Mouse (Mus musculus) cortical plate, adult 2 months (tissue): ENCODE data around the gene Ankrd44. TPM values are rescaled to one million over a fixed set of nuclear protein-coding genes. Genes with fewer than 3 reads are reported as not detected.
A peak's percentile ranks its signal among the peaks of the same experiment; 100 is the strongest.

Experiments
- H3K27ac ChIP-seq: fragments of 200-500 bp; 2 replicates; pipeline ENCODE4 v1.5.1; 2012; ENCODE audit warnings: low read length, control low read depth, inconsistent platforms; ENCODE audit not compliant: insufficient read depth
- H3K4me1 ChIP-seq: fragments of 200-500 bp; 2 replicates; pipeline ENCODE4 v1.6.1; 2011; ENCODE audit warnings: low read length; ENCODE audit not compliant: control insufficient read depth, insufficient read depth
- H3K4me3 ChIP-seq: fragments of 200-500 bp; 2 replicates; pipeline ENCODE4 v1.5.1; 2011; ENCODE audit warnings: mild to moderate bottlenecking, low read length, control low read depth; ENCODE audit not compliant: insufficient read depth
- CTCF ChIP-seq: fragments of 200-500 bp; IDR thresholded peaks from 2 replicates; pipeline ENCODE4 v1.5.1; 2011; ENCODE audit warnings: mild to moderate bottlenecking, control low read depth, low read length; ENCODE audit not compliant: insufficient read depth; ENCODE audit errors: extremely low read depth
- POLR2A ChIP-seq: fragments of 200-500 bp; IDR thresholded peaks from 2 replicates; pipeline ENCODE4 v1.6.1; 2011; ENCODE audit warnings: mild to moderate bottlenecking, low read length, control low read depth; ENCODE audit not compliant: insufficient read depth; ENCODE audit errors: extremely low read depth
- polyA plus RNA-seq: library from polyadenylated mRNA; depleted of rRNA; stranded (reverse); fragments of >200 nt; gene quantifications from 2 replicates; pipeline ENCODE4 v1.2.3, GENCODE M21; 2012

Ankrd44 gene
- polyA plus RNA-seq, 1 experiment, result 18.3 TPM

GRCm38 (mm10) chr1:54935466-54935865 is 9.3 kb upstream of the Ankrd44 start:
- no peak overlapping the region for H3K4me3 ChIP-seq
- no peak overlapping the region for H3K27ac ChIP-seq
- no peak for TF ChIP-seq CTCF
- no peak for TF ChIP-seq POLR2A
- H3K4me1 ChIP-seq, result no peaks in the 10 kb centered on the region

GRCm38 (mm10) chr1:54934911-54935310 is 8.7 kb upstream of the Ankrd44 start:
- no peak for TF ChIP-seq POLR2A
- TF ChIP-seq CTCF, result no peak
- H3K27ac ChIP-seq, result no peak overlapping the region
- no peaks in the 10 kb centered on the region for H3K4me1 ChIP-seq
- no peak overlapping the region for H3K4me3 ChIP-seq

GRCm38 (mm10) chr1:54933646-54934045 is 7.5 kb upstream of the Ankrd44 start:
- no peaks in the 10 kb centered on the region for H3K4me1 ChIP-seq
- TF ChIP-seq CTCF (no peak), POLR2A (no peak)
- H3K4me3 ChIP-seq, result no peak overlapping the region
- H3K27ac ChIP-seq, result no peak overlapping the region

- Histone ChIP-seq H3K4me1 (no peaks in the 10 kb centered on the region), H3K27ac (no peak overlapping the region), H3K4me3 (no peak overlapping the region)
- TF ChIP-seq CTCF (no peak), POLR2A (no peak)
Measured at GRCm38 (mm10) chr1:54932456-54933115, 6.4 kb upstream of the Ankrd44 start.

GRCm38 (mm10) chr1:54931231-54931630 is 5.0 kb upstream of the Ankrd44 start:
- H3K4me1 ChIP-seq, result peaks cover 2% of the 10 kb centered on the region; the same call in 1 of the 2 replicates
- TF ChIP-seq POLR2A (no peak), CTCF (no peak)
- H3K4me3 ChIP-seq, result no peak overlapping the region
- H3K27ac ChIP-seq, result no peak overlapping the region

- TF ChIP-seq CTCF (no peak), POLR2A (no peak)
- Histone ChIP-seq H3K4me3 (no peak overlapping the region), H3K4me1 (peaks cover 2% of the 10 kb centered on the region; the same call in 1 of the 2 replicates), H3K27ac (no peak overlapping the region)
Measured at GRCm38 (mm10) chr1:54930670-54931200, 4.5 kb upstream of the Ankrd44 start.

GRCm38 (mm10) chr1:54925451-54925934 is 694 bp downstream of the Ankrd44 start:
- TF ChIP-seq CTCF (no peak), POLR2A (no peak)
- H3K27ac ChIP-seq, result peak overlapping the region; percentile 61
- peaks cover 2% of the 10 kb centered on the region; the same call in 1 of the 2 replicates for H3K4me1 ChIP-seq
- peak overlapping the region; percentile 86 for H3K4me3 ChIP-seq

GRCm38 (mm10) chr1:54924760-54925159 is 1.4 kb downstream of the Ankrd44 start:
- H3K27ac ChIP-seq, result peak overlapping the region; percentile 38; the same call in 1 of the 2 replicates
- peak overlapping the region; percentile 86; the same call in 1 of the 2 replicates for H3K4me3 ChIP-seq
- TF ChIP-seq POLR2A (no peak), CTCF (no peak)
- peaks cover 2% of the 10 kb centered on the region; the same call in 1 of the 2 replicates for H3K4me1 ChIP-seq

- Histone ChIP-seq H3K4me1 (peaks cover 2% of the 10 kb centered on the region; the same call in 1 of the 2 replicates), H3K27ac (no peak overlapping the region), H3K4me3 (no peak overlapping the region)
- TF ChIP-seq POLR2A (no peak), CTCF (no peak)
Measured at GRCm38 (mm10) chr1:54924309-54924685, 1.9 kb downstream of the Ankrd44 start.
